Mouse (Mus musculus) embryonic fibroblast, embryonic 13.5 days (primary cell): ENCODE data around the gene Mrpl35. TPM values are rescaled to one million over a fixed set of nuclear protein-coding genes. Genes with fewer than 3 reads are reported as not detected.
A peak's percentile ranks its signal among the peaks of the same experiment; 100 is the strongest.

Experiments
- H3K27ac ChIP-seq: 2 replicates; pipeline ENCODE4 v1.5.1; 2012; ENCODE audit warnings: low read length, control low read depth, inconsistent platforms; ENCODE audit not compliant: insufficient read depth
- H3K4me1 ChIP-seq: 2 replicates; pipeline ENCODE4 v1.6.1; 2011; ENCODE audit warnings: low read length; ENCODE audit not compliant: control insufficient read depth, insufficient read depth
- H3K4me3 ChIP-seq: 2 replicates; pipeline ENCODE4 v1.5.1; 2011; ENCODE audit warnings: mild to moderate bottlenecking, control low read depth, low read length; ENCODE audit not compliant: insufficient read depth
- CTCF ChIP-seq: IDR thresholded peaks from 2 replicates; pipeline ENCODE4 v1.5.1; 2011; ENCODE audit warnings: mild to moderate bottlenecking, control low read depth, low read length, moderate library complexity, borderline replicate concordance; ENCODE audit not compliant: insufficient read depth
- POLR2A ChIP-seq: IDR thresholded peaks from 2 replicates; pipeline ENCODE4 v1.6.1; 2011; ENCODE audit warnings: low read depth, mild to moderate bottlenecking, control low read depth, low read length, moderate library complexity
- polyA plus RNA-seq: library from polyadenylated mRNA; stranded (reverse); fragments of >200 nt; gene quantifications from 2 replicates; pipeline ENCODE4 v1.2.4, GENCODE M21; 2011; ENCODE audit warnings: low read depth; ENCODE audit not compliant: missing spikeins, insufficient read length

Mrpl35 gene
- polyA plus RNA-seq, 1 experiment, result 39.7 TPM

DNA sequence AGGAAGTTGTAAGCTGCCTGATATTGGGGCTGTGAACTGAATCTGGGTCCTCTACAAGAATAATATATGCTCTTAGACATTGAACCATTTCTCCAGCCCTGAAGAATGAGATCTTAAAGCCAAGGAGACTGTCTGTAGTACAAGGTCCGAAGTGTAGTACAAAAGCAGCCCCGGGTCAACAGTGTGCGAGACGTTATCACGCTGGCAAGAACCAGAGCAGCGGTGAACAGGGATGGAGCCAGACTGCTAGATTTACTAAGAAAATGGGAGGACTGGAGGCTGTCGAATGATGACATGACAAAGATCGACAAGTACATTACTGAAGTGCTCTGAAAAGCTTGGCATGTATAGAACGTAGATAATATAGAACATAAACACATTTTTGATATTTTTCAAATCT is 3.0 kb upstream of the Mrpl35 start:
- Histone ChIP-seq H3K4me3 (no peak overlapping the region), H3K27ac (no peak overlapping the region), H3K4me1 (peaks cover 2% of the 10 kb centered on the region; the same call in 1 of the 2 replicates)
- TF ChIP-seq CTCF (no peak), POLR2A (no peak)

DNA sequence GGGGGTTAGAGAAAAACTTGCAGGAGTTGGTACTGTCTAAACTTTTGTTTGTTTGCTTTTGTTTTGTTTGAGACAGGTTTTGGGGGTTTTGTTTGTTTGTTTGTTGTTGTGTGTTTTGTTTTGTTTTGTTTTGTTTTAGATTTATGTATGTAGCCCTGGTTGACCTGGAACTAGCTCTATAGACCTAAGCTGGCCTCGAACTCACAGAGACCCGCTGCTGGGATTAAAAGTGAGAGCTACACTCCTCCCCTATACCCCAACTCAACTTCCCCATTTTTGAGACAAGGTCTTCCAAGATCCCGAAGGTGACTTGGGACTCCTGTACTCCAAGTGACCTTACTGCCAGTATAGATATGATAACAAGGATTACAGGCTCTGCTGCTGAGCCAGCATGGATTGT is 2.8 kb downstream of the Mrpl35 start:
- H3K27ac ChIP-seq, result no peak overlapping the region

DNA sequence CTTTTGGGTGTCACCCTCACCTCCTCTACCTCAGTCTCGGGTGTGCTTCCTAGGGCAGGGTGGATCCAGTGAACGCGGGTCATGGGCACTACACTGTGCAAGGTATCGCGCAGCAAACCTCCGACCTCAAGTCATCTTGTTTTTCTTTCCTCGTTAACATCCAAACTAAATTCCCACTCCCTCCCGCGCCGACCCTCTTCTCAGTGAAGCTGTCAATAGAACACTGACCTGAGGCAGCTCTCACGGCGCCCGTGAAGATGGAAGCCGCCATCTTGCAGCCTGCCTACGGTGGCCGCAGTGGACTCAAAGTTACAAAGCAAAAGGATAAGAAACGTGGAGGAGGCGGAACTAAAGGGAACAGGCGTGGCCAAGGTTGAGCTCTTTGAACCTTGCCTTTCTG is 3.3 kb downstream of the Mrpl35 start:
- Histone ChIP-seq H3K27ac (no peak overlapping the region), H3K4me3 (peak overlapping the region; percentile 91), H3K4me1 (no peaks in the 10 kb centered on the region)
- no peak for TF ChIP-seq CTCF
- peak; percentile 96 for TF ChIP-seq POLR2A

More for the DNA sequence above, 2.8 kb downstream of the Mrpl35 start:
- Histone ChIP-seq H3K4me1 (no peaks in the 10 kb centered on the region), H3K4me3 (peak overlapping the region; percentile 20; the same call in 1 of the 2 replicates)
- TF ChIP-seq POLR2A, result no peak
- TF ChIP-seq CTCF, result no peak

DNA sequence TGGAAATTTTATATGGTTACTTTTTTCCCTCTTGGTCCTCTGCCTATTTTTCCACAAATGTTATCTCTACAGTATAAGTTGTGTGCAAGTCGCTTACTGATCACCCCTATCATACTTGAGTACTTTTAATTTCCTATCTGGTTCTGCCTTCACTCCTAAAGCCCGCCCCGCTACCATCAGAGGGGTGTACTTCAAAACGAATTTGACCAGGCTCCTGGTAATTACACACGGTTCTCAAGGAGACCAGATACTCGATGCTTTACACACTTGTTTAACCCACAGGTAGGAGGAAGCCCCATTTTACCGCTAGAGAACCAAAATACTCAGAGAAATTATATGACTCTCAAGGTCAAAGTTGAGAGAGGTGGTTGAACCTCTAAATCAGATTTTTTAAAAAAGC is 3.7 kb downstream of the Mrpl35 start:
- no peak for TF ChIP-seq CTCF
- no peak for TF ChIP-seq POLR2A
- Histone ChIP-seq H3K4me1 (no peaks in the 10 kb centered on the region), H3K4me3 (peak overlapping the region; percentile 91), H3K27ac (no peak overlapping the region)

DNA sequence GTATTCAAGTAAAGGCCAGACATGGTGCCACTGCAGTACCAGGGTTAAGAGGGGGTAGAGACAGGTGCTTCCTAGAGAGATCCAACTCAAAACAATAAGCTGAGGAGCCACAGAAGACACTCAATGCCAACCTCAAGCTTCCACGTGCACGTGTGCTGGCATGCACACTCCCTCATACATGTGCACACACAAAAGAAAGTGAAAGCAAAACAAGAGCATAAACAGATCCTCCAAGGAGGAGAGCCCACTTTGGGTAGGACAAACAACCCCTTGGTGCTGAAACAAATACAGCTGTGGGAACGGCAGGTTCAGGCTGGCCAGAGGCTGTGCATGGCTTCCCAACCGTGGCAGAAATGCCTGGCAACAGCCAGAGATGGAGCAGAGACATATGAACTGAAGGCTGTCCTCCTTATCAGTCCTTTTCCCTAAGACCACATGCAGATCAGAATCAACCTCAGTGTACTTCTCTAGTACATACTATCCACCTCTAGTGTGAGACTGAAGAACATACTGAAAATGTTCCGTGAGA is 6.9 kb downstream of the Mrpl35 start:
- no peak overlapping the region for H3K27ac ChIP-seq
- H3K4me3 ChIP-seq, result no peak overlapping the region
- no peak for TF ChIP-seq CTCF
- TF ChIP-seq POLR2A, result no peak
- no peaks in the 10 kb centered on the region for H3K4me1 ChIP-seq

DNA sequence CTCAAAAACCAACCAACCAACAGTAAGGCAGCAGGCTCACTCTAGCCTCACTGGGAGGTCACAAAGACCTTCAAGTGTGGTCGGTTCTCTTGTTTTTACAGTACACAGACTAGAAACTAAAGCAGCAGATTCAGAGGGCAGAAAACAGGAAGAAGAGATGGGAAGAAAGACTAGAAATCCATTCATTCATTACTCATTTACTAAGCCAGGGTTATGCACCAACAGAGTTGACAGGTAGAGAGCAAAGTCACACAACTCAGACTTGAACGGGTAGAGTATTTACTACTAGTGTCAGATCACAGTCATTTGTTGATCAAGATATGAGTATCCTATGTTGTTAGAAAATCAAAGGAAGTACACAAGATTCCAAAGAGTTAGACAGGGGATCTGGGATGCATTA is 13.9 kb downstream of the Mrpl35 start:
- Histone ChIP-seq H3K27ac (no peak overlapping the region), H3K4me1 (no peaks in the 10 kb centered on the region), H3K4me3 (no peak overlapping the region)
- TF ChIP-seq CTCF (no peak), POLR2A (no peak)

DNA sequence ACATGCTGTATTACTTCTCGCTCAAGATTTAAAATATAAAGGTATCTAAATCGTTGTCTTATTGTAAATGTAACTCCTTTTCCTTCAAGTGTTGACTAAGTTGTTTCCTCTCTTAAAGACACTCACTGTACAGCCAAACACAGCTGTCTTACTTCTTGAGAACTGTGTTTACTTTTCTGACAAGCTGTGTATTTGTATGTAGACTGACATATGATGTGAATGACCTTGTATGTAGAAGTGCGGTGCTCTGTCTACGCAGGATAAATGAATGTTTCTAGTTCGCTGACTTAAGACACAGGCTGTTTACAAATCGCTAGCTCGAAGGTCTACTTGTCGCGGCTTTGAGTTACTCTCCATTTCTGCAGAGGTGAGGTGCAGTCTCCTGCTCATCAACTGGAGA is 16.9 kb downstream of the Mrpl35 start:
- TF ChIP-seq CTCF, result no peak
- no peak for TF ChIP-seq POLR2A
- Histone ChIP-seq H3K4me1 (no peaks in the 10 kb centered on the region), H3K4me3 (no peak overlapping the region), H3K27ac (no peak overlapping the region)

DNA sequence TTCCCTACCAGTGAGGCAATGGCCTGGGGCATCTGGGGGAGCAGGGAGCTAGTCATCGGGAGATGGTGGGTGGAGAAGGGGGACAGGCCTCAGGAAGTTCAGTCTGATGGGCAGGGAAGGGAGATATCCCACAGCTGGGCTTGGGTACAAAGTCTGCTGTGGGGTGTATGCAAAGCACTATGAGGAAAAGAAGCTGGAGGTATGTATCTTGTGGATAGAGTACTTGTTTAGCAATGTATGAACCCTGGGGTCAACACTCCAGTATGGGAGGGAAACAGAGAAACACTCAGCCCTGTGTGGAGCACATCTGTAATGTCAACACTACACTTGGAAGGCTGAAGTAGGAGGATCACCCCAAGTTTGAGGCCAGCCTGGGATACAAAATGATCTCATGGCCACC is 20.1 kb downstream of the Mrpl35 start:
- no peak for TF ChIP-seq CTCF
- TF ChIP-seq POLR2A, result no peak

DNA sequence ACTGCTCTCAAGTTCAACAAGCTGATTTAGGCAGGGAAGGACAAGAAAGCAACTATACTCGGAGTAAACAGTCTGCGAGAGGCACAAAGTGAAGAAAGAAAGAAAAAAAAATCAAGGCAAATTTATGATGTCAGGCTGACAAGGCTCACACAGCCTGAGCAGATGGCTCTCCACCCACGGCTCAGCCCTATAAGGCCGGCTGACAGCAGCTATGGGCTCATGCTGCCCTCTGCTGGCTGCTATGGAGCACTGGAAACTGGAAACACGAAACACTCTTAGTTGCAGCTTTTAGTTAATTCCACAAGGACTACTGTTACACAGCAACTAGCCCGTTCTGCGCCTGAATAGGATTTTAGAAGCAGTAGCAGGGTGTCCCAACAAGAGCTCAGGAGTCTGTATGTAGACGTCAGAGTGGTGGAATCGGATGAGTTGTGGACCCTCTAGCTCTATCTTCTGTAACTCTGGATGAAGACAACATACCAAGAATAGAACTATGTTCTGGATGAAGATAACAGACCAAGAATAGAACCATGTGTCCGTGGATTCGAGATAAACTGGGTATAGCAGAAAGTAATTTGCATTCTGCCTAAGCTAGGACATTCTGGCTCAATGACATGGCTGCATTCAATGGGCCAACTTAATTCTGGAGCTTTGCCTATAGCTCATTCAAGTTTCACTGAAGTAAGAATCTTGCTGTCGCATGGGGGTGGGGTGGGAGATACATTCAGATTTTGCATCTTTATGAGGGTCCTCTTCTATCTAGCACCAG is 22.5 kb downstream of the Mrpl35 start:
- TF ChIP-seq CTCF (peak; percentile 94), POLR2A (no peak)
- Histone ChIP-seq H3K4me1 (no peaks in the 10 kb centered on the region), H3K4me3 (no peak overlapping the region), H3K27ac (no peak overlapping the region)

More for the DNA sequence above, 20.1 kb downstream of the Mrpl35 start:
- Histone ChIP-seq H3K27ac (no peak overlapping the region), H3K4me3 (no peak overlapping the region), H3K4me1 (no peaks in the 10 kb centered on the region)

DNA sequence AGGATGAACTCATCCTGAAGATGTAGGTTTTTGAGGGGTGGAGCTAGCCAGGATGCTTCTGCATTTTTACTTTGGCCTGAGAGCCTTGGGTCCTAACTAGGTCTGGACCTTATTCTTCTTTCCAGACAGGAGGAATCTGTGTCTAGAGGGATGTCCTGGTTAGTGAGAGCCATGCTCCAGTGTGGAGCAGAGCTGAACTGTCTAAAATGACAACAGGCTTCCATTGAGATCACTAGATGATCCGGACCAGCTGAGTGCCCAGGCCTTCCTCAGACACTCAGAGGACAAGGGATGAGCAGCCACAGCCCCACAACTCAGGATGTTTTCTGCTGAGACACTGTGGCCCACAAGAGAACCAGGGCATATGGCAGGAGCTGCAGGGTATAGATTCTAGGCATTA is 23.2 kb downstream of the Mrpl35 start:
- H3K4me1 ChIP-seq, result no peaks in the 10 kb centered on the region
- H3K4me3 ChIP-seq, result no peak overlapping the region
- TF ChIP-seq POLR2A (no peak), CTCF (no peak)
- no peak overlapping the region for H3K27ac ChIP-seq
